15 mouse cellular contexts compared by ENCODE assay signal in genomic region chr9:119634216-119634843, GRCm38 (mm10). TPM values are rescaled to one million over a fixed set of nuclear protein-coding genes. Genes with fewer than 3 reads are reported as not detected.
A peak's percentile ranks its signal among the peaks of the same experiment; 100 is the strongest.
DNase-seq lines count a peak whose midpoint lies in the region; ATAC-seq lines count a peak whose summit lies in the region.
"Had no signal": no experiment of that assay in that cellular context is flagged by ENCODE, and none has a peak within 500 bp of the region (broad histone marks: within the 10 kb centered on the region; RNA-seq: fewer than 3 reads in every experiment).

No protein-coding gene starts in this region.

- ATAC-seq in neural tube, embryonic 13.5 days (ENCODE audit: low read depth), result no peak
- ATAC-seq in heart, embryonic 14.5 days (ENCODE audit: insufficient number of reproducible peaks, insufficient read depth, low FRiP score, low read depth), result 0 out of 2 replicates have a peak, but pooled peaks have one; percentile 18
- ATAC-seq: activated CD4-positive, CD25-positive, alpha-beta regulatory T cell, adult 4 months had no signal

- no peaks in the 10 kb centered on the region for H3K27me3 ChIP-seq in neural tube, embryonic 13.5 days
- H3K27me3 ChIP-seq in heart, embryonic 14.5 days (ENCODE audit: control insufficient read depth, insufficient read depth, low read length), result no peaks in the 10 kb centered on the region
- H3K27me3 ChIP-seq: neural tube, embryonic 12.5 days had no signal

- WGBS in neural tube, embryonic 13.5 days, result 57% methylated on average over 11 of the region's 11 CpGs
- WGBS in heart, embryonic 14.5 days, result 21% methylated on average over 11 of the region's 11 CpGs

- peaks cover 22% of the 10 kb centered on the region for H3K4me1 ChIP-seq in neural tube, embryonic 13.5 days (replicated peaks)
- H3K4me1 ChIP-seq in heart, embryonic 14.5 days (ENCODE audit: control insufficient read depth in 2 of 2, insufficient read depth in 2 of 2, low read length in 2 of 2), result peaks cover 38 to 41% of the 10 kb centered on the region in 2 experiments

- H3K27ac ChIP-seq in neural tube, embryonic 13.5 days (replicated peaks), result peak overlapping the region; percentile 59; the same call in 1 of the 2 replicates
- H3K27ac ChIP-seq in heart, embryonic 14.5 days (replicated peaks in 1 of 2; ENCODE audit: control insufficient read depth in 1 of 2, insufficient read depth in 1 of 2, low read depth in 2 of 2, low read length in 2 of 2), result peak overlapping the region; percentile 16 to 90; a peak in 3 of 4 replicates
- H3K27ac ChIP-seq: neural tube, embryonic 12.5 days had no signal

- no peak overlapping the region for H3K4me2 ChIP-seq in neural tube, embryonic 13.5 days
- peak overlapping the region; percentile 18 for H3K4me2 ChIP-seq in heart, embryonic 14.5 days (ENCODE audit: low read length)
- H3K4me2 ChIP-seq: neural tube, embryonic 12.5 days had no signal

- H3K9ac ChIP-seq in neural tube, embryonic 13.5 days, result no peak overlapping the region
- H3K9ac ChIP-seq in heart, embryonic 14.5 days (ENCODE audit: low read length), result peak overlapping the region; percentile 21
- H3K9ac ChIP-seq: neural tube, embryonic 12.5 days had no signal

- intact Hi-C loops in heart, postnatal 36 days (cut with DNase I), result no loop called here
- intact Hi-C loops in left cerebral cortex, postnatal 4 days (cut with DNase I), result no loop called here

- H3K9me3 ChIP-seq in neural tube, embryonic 13.5 days, result no peaks in the 10 kb centered on the region
- H3K9me3 ChIP-seq in heart, embryonic 14.5 days (ENCODE audit: control insufficient read depth, low read length), result no peaks in the 10 kb centered on the region
- H3K9me3 ChIP-seq: neural tube, embryonic 12.5 days had no signal

- no peaks in the 10 kb centered on the region for H3K36me3 ChIP-seq in neural tube, embryonic 13.5 days
- no peaks in the 10 kb centered on the region for H3K36me3 ChIP-seq in heart, embryonic 14.5 days (ENCODE audit: control insufficient read depth, insufficient read depth, low read length)
- H3K36me3 ChIP-seq: neural tube, embryonic 12.5 days had no signal

- no peak overlapping the region for H3K4me3 ChIP-seq in neural tube, embryonic 13.5 days
- no peak overlapping the region for H3K4me3 ChIP-seq in heart, embryonic 14.5 days (ENCODE audit: control insufficient read depth in 1 of 2, insufficient read depth in 1 of 2, low read depth in 1 of 2, low read length in 2 of 2)
- H3K4me3 ChIP-seq: neural tube, embryonic 12.5 days had no signal

- DNase-seq in heart, adult 18-20 months, result peak; percentile 12 to 41
- no peak for DNase-seq in heart, postnatal 36 days
- no peak for DNase-seq in neural tube, embryonic 10.5 days (ENCODE audit: extremely low spot score, low spot score)
- DNase-seq in spleen, adult 12 weeks (ENCODE audit: low spot score), result no peak
- DNase-seq in urinary bladder, postnatal 25 days (ENCODE audit: low spot score), result no peak
- no peak for DNase-seq in left cerebral cortex, postnatal 4 days
- DNase-seq: gastrocnemius, postnatal 25 days; kidney, adult 9 months; liver; midbrain, embryonic 14.5 days; spleen, adult 18-20 months had no signal

RNA-seq across cellular contexts. Expression of gene Scn5a, which starts 55.5 kb away (rescaled TPM):
- total RNA-seq in heart, adult 18-20 months (2021), result 100 to 1,000 TPM; 174 to 194 TPM
- 100 to 1,000 TPM; 127 to 161 TPM for total RNA-seq in heart, postnatal 36 days (2021)
- polyA plus RNA-seq in neural tube, embryonic 13.5 days (2015; fragmentation: Nextera tagmentation; extraction: Ambion mirVana), result 0.95 and 1.1 TPM in 2 replicates
- 7.9 and 10.0 TPM in 2 replicates for polyA plus RNA-seq in heart, embryonic 14.5 days (2014; fragmentation: Nextera tagmentation; extraction: Ambion mirVana)
- 1 to 10 TPM; 1.4 to 4.4 TPM for total RNA-seq in left cerebral cortex, postnatal 4 days (2021)

Comparison
In these comparisons a context has a peak if more than half of its experiments do, and no peak if none do; other contexts are left out.
1. DNase-seq: peak in heart, adult 18-20 months (2 of 2); none in heart, postnatal 36 days (0 of 2), neural tube, embryonic 10.5 days (single experiment), spleen, adult 12 weeks (single experiment), urinary bladder, postnatal 25 days (single experiment) and left cerebral cortex, postnatal 4 days (single experiment).
2. RNA of gene Scn5a, which starts 55.5 kb away (total RNA-seq): 174 to 194 TPM in heart, adult 18-20 months and 127 to 161 TPM in heart, postnatal 36 days; 1.4 to 4.4 TPM in left cerebral cortex, postnatal 4 days; every median in the first group is over 10 times any median in the second.